Mouse (Mus musculus) heart, postnatal 10 days (tissue): Measurements from ENCODE around the gene Noxred1. TPM values are rescaled to one million over a fixed set of nuclear protein-coding genes. Genes with fewer than 3 reads are reported as not detected.
"Not testable (repeated sequence)": the region's sequence is repeated elsewhere in the genome, so short reads cannot be mapped to it uniquely, and the experiment has no call there.

ENCODE experiments used
- DNase-seq, 2 experiments: peaks; one replicate each; pipeline ENCODE4 v3.0.0; 2021
- intact Hi-C: fragments of 180-260 bp; cut with DNase I; formaldehyde crosslinking; loops from one replicate; pipeline ENCODE4 v1.15.1; 2025
- total RNA-seq, 2 experiments: library from RNA; stranded (reverse); gene quantifications; 2 replicates each; pipeline ENCODE4 v1.2.3; 2021

Noxred1 gene
- total RNA-seq, 2 experiments from 2014 or later = 0.36 TPM; not detected in 1

- no peak for DNase-seq
- intact Hi-C loops = no loop called here
Observed at GRCm38 (mm10) chr12:87236882-87237483, 1.5 kb downstream of the Noxred1 start.

GRCm38 (mm10) chr12:87230379-87230895 lies 8.1 kb downstream of the Noxred1 start:
- intact Hi-C loops = no loop called here
- DNase-seq = no peak

DNA sequence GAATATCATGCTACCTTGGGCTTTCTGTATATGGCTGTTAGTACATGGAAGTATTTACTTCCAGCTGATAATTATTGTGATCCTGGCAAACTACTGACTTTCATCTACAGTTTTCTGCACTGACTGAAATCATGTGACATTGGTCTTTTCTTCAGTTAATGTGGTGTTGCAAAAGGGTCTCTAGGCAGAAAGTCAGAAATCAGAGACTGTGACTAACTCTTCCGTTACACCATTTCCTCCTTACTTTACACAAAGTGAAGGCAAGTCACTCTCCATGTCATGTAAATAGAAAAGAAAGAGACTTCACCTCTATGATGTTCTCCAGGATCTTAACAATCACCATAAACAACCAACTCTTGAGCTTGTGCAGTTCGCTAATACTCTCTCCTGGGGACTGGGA lies 8.9 kb downstream of the Noxred1 start:
- intact Hi-C loops = no loop called here
- DNase-seq = no peak

DNA sequence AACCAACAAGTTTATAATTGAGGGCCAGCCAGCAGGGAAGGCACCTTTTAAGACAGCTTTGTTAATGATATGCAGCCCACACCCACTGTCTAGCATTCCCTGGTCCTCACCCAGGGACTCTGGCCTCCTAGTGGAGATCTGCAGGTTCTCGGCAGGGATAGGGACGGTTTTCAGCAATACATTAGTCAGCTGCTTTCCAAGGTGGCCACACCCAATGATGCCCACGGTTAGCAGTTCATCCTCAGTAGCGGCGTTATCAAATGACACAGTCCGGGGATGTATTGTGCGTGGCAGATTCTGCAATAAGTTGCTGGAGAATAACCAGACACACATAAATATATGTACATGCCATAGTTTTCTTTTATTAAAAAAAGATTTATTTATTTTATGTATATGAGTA lies 11.7 kb downstream of the Noxred1 start:
- intact Hi-C loops = no loop called here
- no peak for DNase-seq

DNA sequence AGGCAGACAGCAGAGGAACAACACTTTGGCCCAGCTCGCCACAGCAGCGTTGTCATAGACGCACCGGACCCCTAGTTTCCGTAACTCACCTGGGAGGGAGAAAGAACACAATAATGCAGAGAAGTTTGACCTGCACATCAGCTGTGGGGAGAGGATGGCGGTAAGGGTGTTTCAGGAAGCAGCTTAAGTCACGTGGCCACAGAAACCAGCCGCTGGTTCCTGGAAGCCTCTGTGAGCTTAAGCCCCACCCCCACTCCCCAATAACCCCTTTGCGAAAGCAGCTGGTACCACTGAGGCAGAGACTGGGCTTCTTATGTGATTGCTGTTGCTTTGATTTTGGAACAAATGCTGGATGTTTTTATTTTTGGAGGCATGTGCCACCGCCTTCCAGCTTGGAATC lies 13.6 kb downstream of the Noxred1 start:
- no peak for DNase-seq
- intact Hi-C loops = no loop called here

- intact Hi-C loops = no loop called here
Observed at GRCm38 (mm10) chr12:87219362-87219761, 19.2 kb downstream of the Noxred1 start.

DNA sequence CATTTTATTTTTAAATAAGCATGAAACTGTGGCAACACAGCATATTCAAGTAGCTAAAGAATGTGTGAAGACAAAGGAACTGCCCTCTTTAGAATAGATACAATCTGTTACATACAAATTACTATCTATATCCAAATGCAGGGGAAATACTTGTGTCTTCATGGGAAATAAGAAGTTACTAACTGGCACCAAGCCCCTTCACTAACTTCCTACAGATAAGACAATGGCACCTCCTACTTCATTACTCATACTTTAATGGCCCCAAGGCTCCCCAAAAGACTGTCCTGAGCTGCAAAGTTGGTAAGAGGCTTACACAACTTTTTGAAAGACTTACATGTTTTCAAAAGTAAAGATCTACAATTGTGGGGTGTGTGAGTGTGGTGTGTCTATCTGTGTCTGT lies 20.9 kb downstream of the Noxred1 start:
- no peak for DNase-seq
- intact Hi-C loops = no loop called here

More at GRCm38 (mm10) chr12:87219362-87219761, 19.2 kb downstream of the Noxred1 start:
- DNase-seq = peak in 1 of 2 experiments; percentile 7

GRCm38 (mm10) chr12:87216053-87216452 lies 22.5 kb downstream of the Noxred1 start:
- no peak for DNase-seq
- intact Hi-C loops = no loop called here

DNA sequence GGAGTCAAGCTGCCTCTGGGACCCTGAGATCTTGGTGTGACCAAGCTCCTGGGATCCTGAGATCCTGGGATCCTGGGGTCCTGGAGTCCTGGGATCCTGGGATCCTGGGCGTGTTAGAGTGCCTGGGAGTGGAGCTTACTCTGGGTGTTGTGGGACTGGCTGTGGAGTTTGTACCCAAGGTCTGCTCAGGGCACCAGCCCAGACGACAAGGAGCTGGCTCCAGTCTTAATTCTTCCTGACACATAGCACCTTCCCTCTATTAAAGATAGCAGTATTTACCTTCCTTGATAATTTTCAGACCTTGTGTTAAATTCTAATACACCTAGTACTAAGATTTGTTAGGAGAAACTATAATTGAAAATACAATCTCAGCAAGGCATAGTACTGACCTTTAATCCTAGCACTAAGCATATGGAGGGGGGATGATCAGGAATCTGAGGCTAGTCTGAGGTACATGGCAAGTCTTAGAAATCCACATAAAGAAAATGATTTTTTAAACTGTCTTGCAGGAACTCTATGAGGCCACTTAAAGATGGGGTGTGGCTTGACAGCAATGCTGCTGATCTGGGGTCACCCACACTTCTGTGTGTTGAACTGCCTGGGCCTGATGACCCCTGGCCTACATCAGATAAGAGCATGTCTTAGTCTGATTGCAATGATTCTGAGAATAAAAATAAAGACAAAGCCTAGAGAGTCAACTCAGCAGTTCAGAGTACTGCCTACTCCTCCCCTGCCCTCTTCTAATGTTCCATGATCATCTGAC lies 25.5 kb downstream of the Noxred1 start:
- DNase-seq = no peak
- intact Hi-C loops = no loop called here

GRCm38 (mm10) chr12:87205789-87206188 lies 32.7 kb downstream of the Noxred1 start:
- intact Hi-C loops, DNase-seq: not testable (repeated sequence)

GRCm38 (mm10) chr12:87201694-87202093 lies 36.8 kb downstream of the Noxred1 start:
- intact Hi-C loops = no loop called here
- DNase-seq = no peak

DNA sequence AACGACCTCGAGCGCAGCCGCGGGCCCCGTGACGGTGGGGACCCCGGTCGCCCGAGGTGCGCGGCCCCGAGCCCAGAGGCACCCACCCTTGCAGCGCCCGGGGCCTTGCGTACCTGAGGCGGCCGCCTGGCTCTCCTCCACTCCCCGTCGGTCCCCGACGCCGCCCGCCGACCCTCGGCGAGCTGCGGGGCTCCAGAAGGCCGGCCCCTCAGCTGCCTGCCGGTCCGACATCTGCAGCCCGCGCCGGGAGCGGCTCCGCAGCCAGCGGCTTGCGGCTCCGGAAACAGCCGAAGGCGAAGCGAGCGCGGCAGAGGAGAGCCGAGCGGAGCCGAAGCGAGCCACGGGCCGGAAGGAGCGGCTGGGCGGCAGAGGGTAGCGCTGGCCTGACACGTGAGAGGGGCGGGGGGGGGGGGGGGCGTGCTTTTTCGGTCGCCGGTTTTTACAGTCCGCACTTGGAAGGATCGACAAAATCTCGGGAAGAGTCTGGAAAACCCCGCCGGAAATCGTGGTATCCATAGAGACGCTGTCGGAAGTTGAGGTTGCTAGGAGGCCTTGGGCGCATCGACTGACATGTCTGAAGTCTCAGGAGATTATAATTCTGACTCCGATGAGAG lies 38.5 kb downstream of the Noxred1 start, which contains the start of gene Tmed8:
Tmed8 (minus strand) TSS at position 482 of the 614 bp plus-strand sequence.
- DNase-seq = peak; percentile 83 to 85
- intact Hi-C loops = loop anchor here (5.0 kb wide), 1 partner anchor 53 kb away; the partner anchor contains the start of genes Gstz1 and Pomt2

GRCm38 (mm10) chr12:87199206-87199972 lies 39.1 kb downstream of the Noxred1 start, which contains the start of gene Samd15:
Samd15 (plus strand) TSS chr12:87199723.
- peak; percentile 46 to 55 for DNase-seq
- intact Hi-C loops = loop anchor here (5.0 kb wide), 1 partner anchor 52 kb away; the partner anchor contains the start of genes Gstz1 and Pomt2

GRCm38 (mm10) chr12:87198792-87199191 lies 39.7 kb downstream of the Noxred1 start:
- intact Hi-C loops = loop anchor here (5.0 kb wide), 1 partner anchor 51 kb away; the partner anchor contains the start of genes Gstz1 and Pomt2
- no peak for DNase-seq

DNA sequence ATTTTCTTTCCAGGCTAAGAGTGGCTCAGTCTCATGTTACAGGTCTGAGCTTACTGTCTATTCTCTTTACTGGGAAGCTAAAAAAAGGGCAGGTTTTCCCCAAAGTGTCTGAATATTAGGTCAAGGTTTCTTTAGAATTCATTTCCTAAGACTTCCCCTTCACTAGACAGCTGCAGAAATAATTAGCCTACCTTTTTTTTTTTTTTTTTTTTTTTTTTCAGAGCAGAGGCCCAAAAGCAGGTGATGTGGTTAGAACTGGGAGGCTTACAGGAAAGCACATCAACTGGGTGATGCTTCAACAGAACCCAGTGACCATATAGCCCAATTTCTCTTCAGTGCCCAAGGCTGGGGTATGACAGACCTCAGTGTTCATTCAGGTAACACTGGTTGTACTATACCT lies 42.2 kb downstream of the Noxred1 start:
- intact Hi-C loops = loop anchor here (5.0 kb wide), 1 partner anchor 49 kb away; the partner anchor contains the start of genes Gstz1 and Pomt2
- DNase-seq = no peak

GRCm38 (mm10) chr12:87195069-87195468 lies 43.5 kb downstream of the Noxred1 start:
- intact Hi-C loops = loop anchor here (5.0 kb wide), 1 partner anchor 48 kb away; the partner anchor contains the start of genes Gstz1 and Pomt2

DNA sequence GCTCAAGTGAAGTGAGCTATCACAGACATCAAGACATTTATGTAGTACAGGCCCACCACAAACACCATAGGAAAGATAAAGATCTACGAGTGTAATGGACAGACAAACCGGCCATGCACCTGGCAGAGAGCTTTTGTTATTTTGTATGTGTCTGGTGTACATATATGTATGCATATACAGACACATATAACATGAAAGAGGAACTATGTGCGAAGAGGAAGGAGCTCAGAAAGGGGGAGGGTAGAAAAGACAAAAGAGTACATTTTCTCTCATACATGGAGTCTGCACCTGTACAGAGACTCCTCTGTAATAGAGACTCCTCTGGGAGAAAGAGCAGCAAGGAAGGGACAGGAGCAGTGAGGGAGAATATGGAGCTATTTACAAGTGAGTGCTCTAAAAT lies 45.5 kb downstream of the Noxred1 start:
- no peak for DNase-seq
- intact Hi-C loops = no loop called here

More at GRCm38 (mm10) chr12:87195069-87195468, 43.5 kb downstream of the Noxred1 start:
- no peak for DNase-seq

DNA sequence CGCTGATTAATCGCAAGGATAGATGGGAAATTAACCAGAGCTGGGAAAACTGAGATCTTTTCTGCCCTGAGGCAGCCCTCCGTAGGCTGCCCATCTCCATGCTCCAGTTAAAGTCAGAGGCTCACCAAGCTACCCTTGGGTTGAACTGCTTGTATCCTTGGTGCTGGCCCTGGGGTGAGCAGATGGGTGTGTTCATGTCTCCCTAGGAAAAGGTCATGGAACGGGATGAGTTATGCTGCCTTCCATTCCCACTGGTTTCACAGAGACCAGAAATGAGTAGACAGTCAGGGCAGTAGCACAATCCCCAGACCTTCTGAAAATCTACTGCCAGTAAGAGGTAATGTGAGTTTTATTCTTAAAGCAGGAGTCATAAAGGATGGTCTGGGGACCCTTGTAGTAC lies 60.9 kb downstream of the Noxred1 start:
- intact Hi-C loops = no loop called here
- no peak for DNase-seq

- intact Hi-C loops = no loop called here
- no peak for DNase-seq
Observed at GRCm38 (mm10) chr12:87175194-87175946, 63.2 kb downstream of the Noxred1 start.
